Mouse (Mus musculus) cerebellum, adult (tissue): ENCODE data around the gene Insm1.
A peak's percentile ranks its signal among the peaks of the same experiment; 100 is the strongest.

Source experiments
- ATAC-seq: cut with Nextera tagmentation; 2 replicates; pipeline ENCODE4 v1.9.2; 2017; ENCODE audit warnings: mild to moderate bottlenecking, moderate library complexity, mixed read lengths; ENCODE audit not compliant: insufficient number of reproducible peaks, low FRiP score, low TSS enrichment

Gene Insm1

DNA sequence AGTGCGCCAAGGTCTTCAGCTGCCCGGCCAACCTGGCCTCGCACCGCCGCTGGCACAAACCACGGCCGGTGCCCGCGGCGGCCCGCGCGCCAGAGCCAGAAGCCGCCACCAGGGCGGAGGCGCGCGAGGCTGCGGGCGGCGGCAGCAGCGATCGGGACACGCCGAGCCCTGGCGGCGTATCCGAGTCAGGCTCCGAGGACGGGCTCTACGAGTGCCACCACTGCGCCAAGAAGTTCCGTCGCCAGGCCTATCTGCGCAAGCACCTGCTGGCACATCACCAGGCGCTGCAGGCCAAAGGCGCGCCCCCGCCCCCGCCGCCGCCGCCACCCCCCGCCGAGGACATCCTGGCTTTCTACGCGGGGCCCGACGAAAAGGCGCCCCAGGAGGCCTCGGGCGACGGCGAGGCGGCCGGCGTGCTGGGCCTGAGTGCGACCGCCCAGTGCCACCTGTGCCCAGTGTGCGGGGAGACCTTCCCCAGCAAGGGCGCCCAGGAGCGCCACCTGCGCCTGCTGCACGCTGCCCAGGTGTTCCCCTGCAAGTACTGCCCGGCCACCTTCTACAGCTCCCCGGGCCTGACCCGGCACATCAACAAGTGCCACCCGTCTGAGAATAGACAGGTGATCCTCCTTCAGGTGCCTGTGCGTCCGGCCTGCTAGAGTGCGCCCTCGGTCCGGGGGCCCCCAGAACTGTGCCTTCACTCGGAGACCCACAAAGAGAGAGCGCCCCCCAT is 1.6 kb downstream of the Insm1 start:
- ATAC-seq = no peak

DNA sequence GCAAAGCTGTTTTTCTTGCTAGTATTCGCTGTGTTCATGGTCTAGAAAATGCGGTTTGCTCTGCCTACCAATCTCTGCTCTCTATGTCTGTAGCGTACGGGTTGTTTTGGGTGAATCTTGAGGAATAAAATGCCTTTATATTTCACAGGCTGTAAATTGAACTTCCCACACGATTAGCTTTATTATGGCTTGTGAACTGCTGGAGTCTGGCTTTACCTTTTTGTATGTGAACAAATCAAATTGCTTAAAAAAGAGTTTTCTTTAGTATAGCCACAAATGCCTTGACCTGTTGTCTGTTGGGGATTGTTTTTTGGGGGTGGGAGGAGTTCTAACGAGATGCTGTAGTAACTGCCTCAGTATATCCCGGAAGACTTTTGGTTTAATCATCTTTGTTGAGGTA is 2.4 kb downstream of the Insm1 start:
- ATAC-seq = no peak

DNA sequence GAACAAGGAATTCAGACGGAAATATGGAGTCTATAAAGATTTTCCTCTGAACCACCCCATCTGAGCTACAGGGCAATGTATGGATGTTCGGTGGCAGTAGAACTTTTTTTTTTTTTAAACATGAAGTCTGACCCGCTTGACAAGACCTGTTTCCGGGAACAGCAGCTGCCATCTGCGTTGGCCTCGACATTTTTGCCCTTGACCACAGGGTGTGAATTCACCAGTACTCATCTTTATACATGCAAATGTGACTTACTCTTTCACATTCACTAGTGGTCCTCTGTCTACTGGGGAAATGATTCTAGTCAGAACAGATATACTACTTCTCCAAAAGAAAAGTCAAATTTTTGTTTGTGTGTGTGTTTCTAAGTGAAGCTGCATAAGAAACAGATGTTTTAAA is 4.1 kb downstream of the Insm1 start:
- no peak for ATAC-seq

DNA sequence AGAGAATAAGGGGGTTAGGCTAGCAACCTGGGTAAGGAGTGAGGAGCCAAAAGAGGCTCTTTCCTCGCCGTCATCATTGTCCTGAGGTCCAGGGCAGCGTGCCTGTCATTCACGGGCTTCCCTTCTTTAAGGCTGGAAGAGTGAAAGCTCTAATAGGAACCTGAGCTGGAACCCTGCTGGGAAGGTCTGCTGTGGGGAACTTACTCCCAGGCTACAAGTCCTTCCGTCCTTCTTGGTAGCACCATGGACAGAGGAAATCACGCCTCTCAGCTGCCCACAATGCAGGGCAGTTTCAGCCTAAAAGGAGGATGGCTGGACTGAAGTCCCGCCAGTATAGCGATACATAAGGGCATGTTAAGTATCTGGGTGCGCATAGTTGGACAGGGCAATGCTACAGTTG is 4.8 kb downstream of the Insm1 start:
- no peak for ATAC-seq

DNA sequence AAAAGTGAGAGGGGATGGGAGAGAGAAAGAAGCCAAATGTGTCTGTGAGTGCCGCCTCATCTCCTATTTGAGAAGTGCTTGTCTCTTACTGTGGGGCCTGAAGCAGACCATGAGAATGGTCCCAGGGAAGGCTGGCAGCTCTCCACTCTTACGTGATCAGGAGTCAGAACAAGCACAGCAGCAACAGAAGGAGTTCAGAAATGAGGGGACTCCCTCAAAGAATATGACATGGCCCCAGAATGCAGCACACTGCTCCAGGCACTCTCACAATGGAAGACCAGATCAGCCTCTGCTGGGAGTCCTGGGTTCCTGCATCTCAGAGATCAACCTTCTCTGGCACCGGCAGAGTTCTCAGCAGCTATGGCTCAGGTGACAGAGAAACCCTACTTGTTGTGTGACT is 5.9 kb downstream of the Insm1 start:
- no peak for ATAC-seq

DNA sequence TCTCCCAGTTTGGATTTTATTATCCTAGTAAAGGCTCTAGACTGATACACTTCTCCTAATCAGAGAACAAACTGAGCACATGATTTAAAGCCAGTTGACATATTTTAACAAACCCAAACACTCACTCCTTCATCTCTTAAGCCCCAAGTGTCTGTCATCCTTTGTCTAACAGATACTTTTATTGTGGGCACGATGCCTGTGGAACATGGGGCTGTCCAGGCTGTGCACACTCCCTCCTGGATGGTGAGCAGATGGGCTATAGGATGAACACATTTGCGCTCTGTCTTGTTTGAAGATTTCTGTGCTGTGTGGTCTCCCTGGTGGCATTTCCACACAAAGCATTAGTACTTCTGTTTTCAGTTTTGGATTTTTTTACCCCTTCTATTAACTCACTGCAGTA is 6.7 kb downstream of the Insm1 start:
- ATAC-seq = no peak

DNA sequence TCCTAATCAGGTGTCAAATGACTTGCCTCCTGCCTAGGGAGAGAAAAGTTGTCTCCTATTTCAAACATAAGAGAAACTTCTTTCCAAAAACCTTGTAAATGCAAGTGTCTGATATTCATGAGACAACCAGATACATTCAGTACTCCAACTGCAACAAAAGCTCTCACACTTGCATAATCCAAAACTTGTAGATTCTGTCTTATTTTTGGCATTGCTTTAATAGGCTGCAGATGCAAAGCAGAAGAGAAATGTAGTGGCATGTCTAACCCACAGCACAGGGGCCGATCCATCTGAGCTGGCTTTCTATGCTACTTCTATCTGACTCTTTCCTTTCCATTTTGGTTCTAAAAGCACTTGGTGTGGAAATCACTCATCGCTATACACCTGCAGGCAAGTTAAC is 9.8 kb downstream of the Insm1 start:
- no peak for ATAC-seq

DNA sequence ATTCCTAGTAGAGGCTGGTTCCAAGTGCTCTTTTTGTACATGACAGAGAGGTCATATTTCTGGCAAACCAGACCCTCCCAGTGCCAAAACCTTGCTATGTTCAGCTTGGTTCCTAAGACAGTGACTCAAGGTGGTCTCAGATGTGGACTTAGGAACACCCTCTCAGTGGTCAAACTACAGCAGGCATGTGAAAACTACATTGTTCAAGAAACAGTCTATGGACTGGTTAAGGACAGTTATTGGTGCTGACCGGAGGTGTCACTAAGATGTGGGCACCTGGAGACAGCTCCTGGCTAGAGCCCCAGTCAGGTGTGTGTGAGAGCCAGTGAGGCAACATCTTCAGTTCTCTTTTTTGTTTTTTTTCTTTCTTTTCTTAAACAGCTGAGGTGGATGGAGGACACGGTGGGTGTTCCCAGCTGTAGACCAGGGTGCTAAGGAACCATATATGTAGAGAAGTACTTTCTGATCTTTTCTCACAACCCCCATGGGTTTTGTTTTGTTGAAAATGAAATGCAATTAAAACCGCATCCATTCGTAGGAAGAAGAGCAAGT is 17.6 kb downstream of the Insm1 start:
- ATAC-seq = no peak

DNA sequence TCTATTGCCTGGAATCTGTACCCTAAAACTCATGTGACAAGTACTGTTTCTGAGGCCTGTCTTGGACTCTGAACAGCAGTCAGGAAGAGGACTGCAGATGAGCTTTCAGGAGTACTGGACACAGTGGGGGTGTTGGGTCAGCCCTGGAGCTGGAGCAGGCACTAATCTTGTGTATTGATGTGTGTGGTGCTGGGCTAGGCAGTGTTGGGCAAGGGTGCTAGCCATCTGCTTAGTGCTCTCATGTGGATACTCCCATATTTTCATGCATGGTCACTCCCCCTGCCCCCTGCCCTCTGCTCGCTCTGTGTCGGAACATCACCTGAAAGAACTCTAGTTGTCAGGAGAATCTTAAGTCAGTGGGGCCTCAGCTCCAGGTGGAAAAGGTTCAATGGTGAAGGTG is 22.3 kb downstream of the Insm1 start:
- ATAC-seq = no peak

DNA sequence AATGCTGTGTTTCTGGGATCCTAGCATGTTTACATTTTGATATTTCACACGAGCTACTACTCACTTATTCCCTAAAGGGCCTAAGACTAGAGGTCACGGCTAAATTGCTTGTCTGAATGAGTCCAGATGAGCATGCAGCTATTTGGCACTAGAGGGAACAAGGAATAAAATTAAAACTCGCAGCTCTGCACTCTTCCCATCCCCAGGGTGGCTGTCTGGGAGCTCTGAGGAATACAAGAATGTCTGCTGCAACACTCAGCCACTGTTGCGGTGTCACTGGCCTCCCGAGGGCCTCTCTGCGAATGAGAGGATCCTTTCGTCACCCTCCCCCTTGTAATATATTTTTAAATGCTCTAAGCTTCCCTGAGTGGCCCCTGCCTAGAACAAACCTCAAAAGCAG is 23.7 kb downstream of the Insm1 start:
- no peak for ATAC-seq

DNA sequence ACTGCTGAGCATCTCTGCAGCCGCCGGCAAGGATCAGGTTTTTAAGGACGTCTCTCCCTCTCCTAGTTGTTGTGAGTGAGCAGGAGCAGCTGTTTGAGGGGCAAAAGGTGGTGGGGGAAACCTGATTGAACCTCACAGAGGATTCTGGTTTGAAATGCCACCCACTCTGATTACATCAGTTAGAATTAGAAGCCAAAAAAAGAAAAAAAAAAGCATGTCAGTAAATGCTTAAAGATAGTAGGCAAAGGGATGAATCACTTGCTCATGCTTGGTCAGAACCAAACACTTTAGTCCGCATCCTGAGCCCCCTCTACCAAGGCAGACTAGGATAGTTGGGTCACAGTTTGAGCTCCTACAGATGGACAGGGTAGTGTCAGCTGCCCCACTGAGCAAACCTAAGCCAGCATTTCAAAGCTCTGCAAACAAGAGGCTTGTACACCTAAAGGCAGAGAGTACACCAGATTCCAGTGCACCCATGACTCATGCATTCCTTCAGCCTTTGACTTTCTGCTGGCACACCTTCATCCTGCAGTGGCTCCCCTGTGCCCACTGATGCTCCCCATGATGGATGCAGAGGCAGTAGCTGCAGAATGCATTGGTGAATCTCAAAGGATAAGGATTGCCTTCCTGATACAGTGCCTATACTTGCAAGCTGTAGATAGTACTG is 24.8 kb downstream of the Insm1 start:
- no peak for ATAC-seq

DNA sequence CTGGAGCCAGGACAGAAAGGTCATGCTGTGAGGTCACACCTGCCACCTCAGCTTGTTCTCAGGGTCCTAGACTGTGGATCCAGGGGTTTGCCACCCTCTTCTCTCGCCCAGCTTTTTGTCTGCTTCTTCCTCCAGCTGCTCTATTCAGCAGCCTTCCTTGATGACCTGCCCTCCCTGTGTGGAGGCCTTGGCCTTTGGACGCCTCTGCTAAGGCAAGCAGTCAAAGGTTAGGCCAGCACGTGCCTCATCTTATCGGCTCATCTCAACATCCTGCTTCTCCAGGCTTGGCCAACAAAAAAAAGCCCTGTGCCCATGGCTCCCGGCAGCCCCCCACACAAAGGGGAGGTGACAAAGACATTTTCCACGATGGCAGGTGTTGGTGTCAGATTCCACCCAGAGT is 25.9 kb downstream of the Insm1 start:
- ATAC-seq = no peak

DNA sequence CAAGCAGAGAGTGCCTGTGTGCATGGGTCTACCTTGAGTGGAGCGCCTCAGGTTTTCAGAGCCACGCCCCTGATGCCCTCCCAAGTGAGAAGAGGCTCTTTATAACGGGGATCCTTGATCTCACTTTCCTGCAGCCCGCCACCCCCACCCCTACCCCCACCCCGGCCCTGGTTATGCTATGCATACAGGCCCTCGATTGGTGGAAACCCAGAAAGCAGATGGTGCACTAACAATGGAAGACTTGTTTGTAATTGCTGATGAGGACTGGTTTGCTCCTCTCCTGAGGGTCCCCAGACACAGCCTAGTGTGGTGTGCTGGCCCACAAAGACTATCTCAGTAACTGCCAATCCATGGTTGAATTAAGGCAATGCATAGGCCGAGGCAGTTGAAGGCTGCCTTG is 27.3 kb downstream of the Insm1 start:
- no peak for ATAC-seq

DNA sequence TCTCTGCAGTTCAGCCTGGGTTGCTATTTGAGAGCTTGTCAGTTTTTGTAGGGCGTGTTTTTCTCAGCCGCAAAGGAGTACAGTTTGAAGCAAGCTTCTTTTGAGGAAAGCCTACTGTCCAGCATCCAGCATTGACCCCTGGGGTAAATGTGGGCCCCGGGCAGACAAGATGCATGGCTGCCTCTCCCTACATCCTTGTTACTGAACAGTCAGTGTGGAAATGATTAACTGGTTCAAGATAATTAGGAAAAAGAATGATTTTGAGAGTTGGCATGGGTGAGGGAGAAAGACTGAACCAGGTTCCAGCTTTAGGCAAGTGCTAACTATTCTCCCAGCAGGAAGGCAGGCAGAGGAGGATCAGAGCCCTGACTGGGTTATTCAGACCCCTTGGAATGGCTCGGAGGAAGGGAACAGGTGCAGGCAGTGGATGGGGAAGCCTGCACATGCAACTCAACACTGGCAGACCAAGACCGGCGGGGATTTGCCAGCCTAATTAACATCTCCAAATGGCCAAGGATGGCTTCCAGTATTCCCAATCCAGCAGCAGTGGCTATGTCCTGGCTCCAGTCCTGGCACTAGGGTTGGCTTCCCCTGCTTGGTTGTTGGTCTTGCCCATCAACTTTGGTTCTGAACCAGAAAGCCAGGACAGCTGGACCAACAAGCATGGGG is 28.6 kb downstream of the Insm1 start:
- no peak for ATAC-seq

DNA sequence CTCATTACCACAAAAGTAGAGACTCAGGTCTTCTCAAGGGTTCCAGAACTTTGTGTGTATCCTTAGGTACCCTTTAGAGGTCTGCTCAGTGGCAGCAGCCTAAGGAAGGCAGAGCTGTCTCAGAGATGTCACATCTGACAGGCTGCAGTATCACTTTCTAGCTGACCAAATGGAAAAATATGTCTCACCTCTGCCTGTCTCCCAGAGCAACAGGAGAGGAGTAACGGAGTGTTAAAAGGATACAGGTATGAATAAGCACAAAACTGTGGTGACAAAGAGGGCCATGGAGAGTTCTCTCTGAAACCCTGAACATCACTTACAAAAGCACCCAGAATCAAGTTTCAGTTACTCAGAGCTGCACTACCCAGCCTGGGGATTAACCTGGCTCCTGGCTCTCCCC is 32.7 kb downstream of the Insm1 start:
- no peak for ATAC-seq

DNA sequence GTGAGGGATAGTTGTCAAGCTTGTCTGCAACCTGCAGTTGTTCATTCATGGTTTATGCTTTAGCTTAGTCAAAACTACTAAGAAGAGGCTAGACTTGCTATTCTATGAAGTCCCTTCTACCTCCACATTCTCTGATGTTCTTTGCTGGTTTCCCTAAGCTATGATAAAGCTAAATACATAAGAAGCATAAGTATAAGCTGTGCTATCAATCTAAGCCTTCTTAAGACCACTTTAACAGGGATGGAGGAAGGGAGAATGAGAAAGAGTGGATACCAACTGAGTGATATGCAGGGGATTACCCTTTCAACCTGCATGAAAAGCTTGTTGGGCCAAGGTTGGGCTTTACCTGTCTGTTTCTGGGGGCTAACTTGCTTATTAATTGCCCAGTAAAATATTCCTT is 33.9 kb downstream of the Insm1 start:
- ATAC-seq = no peak

DNA sequence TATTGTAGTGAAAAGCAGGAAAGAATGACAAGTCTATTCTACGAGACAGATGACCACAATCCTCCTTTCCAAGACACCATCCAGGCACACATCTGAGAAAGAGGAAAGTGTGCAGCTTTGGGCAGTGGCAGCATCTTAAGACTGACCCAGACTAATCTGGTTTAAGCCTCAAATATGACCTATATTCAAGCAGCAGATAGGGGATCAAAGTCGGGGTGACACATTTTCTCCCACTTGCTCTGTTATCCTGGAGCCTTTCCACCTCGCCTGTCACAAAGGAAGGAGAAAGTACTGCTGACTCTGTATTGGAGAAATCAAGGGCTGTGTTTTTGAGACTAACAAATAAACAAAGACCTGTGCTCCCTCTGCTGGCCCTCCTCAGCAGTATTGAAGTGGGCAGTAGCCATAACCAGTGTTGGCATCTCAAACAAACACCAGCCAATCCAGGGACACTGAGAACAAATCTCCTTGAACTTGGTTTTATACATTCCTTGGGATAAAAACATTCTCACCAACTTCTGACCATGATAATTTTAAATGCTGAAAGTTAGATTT is 34.7 kb downstream of the Insm1 start:
- 0 out of 2 replicates have a peak, but pooled peaks have one; percentile 45 for ATAC-seq

DNA sequence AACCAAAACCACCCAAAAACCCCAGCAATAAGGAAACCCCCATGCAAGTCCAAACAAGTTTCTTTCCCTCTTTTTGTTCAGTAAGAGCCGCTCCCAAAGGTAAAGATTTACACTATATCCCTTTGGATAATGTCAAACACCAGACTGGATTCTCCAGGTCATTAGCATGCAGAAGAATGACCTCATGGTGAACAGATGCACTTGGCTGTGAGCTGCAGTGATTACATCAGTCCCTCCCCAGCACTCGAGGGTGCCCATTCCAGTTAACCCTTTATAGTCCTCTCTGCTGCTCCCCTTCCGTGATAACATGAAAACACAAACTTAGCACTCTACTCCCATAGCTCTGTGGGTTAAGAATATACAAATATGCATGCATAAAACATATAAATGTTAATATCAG is 35.3 kb downstream of the Insm1 start:
- ATAC-seq = no peak

DNA sequence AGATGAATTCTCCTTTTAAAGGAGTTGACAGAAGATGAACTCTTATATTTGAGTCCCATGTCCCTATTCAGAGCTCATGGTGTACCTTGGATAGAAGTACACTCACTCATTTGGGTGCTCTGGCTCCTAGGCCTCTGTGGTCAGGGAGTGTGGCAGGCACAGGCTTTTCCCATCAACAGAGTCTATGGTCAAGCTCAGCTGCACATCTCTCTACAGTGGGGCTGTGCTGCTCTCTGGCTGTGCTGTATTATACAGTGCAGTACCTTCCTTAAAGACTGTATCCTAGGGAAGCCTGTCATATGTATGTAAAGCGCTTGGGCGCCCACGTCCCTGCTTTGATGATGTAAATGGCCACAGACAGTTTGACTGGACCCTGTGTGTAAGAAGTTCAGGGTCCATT is 35.9 kb downstream of the Insm1 start:
- no peak for ATAC-seq

DNA sequence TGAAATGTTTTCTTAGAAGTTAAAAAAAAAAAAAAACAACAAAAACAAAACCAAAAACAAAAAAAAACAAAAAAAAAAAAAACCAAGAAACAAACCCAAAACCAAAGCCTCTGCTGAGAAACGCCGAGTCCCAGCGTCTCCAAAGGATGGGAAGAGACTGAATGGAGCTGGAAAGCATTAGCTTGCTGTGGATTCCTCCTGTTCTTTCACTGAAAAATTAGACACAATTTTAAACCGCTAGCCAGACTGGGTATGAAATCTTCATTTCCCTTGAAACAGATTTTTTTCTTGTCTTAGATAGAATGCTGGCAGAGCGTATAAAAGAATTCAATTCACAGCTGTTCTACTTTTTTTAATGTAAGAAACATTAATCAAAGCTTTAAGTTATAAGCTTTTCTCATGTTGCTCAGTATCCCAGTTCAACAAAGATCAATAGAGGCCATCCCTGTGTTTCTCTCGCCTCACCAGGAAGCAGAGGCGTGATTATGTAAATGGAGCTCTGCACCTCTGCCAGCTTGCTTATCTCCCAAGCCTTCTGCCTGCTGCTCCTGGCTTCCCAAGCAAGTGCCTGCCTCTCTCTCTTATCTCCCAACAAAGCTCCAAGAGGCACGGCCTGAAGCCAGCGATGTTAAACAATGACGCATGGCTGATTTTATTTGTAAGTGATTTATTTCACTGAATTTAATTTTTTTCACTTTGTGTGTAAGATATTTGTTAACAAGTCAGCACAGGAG is 37.2 kb downstream of the Insm1 start:
- ATAC-seq = no peak
